Mouse (Mus musculus) small intestine, adult 2 months (tissue): ENCODE results near the gene Gatad1. TPM values are rescaled to one million over a fixed set of nuclear protein-coding genes. Genes with fewer than 3 reads are reported as not detected.
"Not testable (repeated sequence)": the region's sequence is repeated elsewhere in the genome, so short reads cannot be mapped to it uniquely, and the experiment has no call there.

Experiments used
- H3K27ac ChIP-seq: fragments of 200-500 bp; 2 replicates; pipeline ENCODE4 v1.5.1; 2012; ENCODE audit warnings: low read depth, low read length, control low read depth, inconsistent platforms; ENCODE audit not compliant: insufficient read depth
- H3K27me3 ChIP-seq: fragments of 200-500 bp; 2 replicates; pipeline ENCODE4 v1.6.1; 2012; ENCODE audit warnings: mild to moderate bottlenecking, moderate library complexity, low read length, inconsistent platforms; ENCODE audit not compliant: control insufficient read depth, insufficient read depth
- H3K36me3 ChIP-seq: fragments of 200-500 bp; 2 replicates; pipeline ENCODE4 v1.6.1; 2012; ENCODE audit warnings: mild to moderate bottlenecking, low read length, control low read depth, inconsistent platforms; ENCODE audit not compliant: control insufficient read depth, insufficient read depth
- H3K4me1 ChIP-seq: fragments of 200-500 bp; 2 replicates; pipeline ENCODE4 v1.6.1; 2012; ENCODE audit warnings: low read length, inconsistent platforms, mixed read lengths; ENCODE audit not compliant: control insufficient read depth, insufficient read depth, insufficient read length
- H3K4me3 ChIP-seq: fragments of 200-500 bp; 2 replicates; pipeline ENCODE4 v1.5.1; 2012; ENCODE audit warnings: low read depth, mild to moderate bottlenecking, control low read depth, inconsistent platforms, low read length, moderate library complexity
- CTCF ChIP-seq: fragments of 200-500 bp; IDR thresholded peaks from 2 replicates; pipeline ENCODE4 v1.5.1; 2012; ENCODE audit warnings: low read depth, mild to moderate bottlenecking, control low read depth, inconsistent platforms, low read length, moderate library complexity, mixed read lengths; ENCODE audit not compliant: insufficient replicate concordance, insufficient read length; ENCODE audit errors: extremely low read depth
- POLR2A ChIP-seq: fragments of 200-500 bp; IDR thresholded peaks from 2 replicates; pipeline ENCODE4 v1.6.1; 2012; ENCODE audit warnings: low read depth, mild to moderate bottlenecking, control low read depth, inconsistent platforms, low read length, moderate library complexity
- WGBS: fragments of 180-500 bp; shearing (Covaris S2); methylation state at CpG from one replicate; pipeline ENCODE4 v1.1.7; 2018; 5-methylcytosine and 5-hydroxymethylcytosine counted together
- polyA plus RNA-seq: library from polyadenylated mRNA; depleted of rRNA; stranded (reverse); fragments of >200 nt; gene quantifications from 2 replicates; pipeline ENCODE4 v1.2.3, GENCODE M21; 2012

Gatad1 gene
- polyA plus RNA-seq, 1 experiment, result 24.3 TPM

- WGBS, result 79% methylated on average over 6 of the region's 6 CpGs
Measured at GRCm38 (mm10) chr5:3669938-3670554, 13.1 kb upstream of the Gatad1 start.

GRCm38 (mm10) chr5:3666585-3666984 is 9.6 kb upstream of the Gatad1 start:
- H3K36me3 ChIP-seq, result no peaks in the 10 kb centered on the region
- TF ChIP-seq POLR2A (no peak), CTCF (no peak)
- H3K4me3 ChIP-seq, result no peak overlapping the region
- H3K27me3 ChIP-seq, result no peaks in the 10 kb centered on the region
- no peaks in the 10 kb centered on the region for H3K4me1 ChIP-seq
- no peak overlapping the region for H3K27ac ChIP-seq
- 71% methylated on average over 12 of the region's 12 CpGs for WGBS

More at GRCm38 (mm10) chr5:3669938-3670554, 13.1 kb upstream of the Gatad1 start:
- H3K4me1 ChIP-seq, result no peaks in the 10 kb centered on the region
- no peak overlapping the region for H3K4me3 ChIP-seq
- TF ChIP-seq CTCF (no peak), POLR2A (no peak)
- H3K27me3 ChIP-seq, result no peaks in the 10 kb centered on the region
- H3K36me3 ChIP-seq, result no peaks in the 10 kb centered on the region
- no peak overlapping the region for H3K27ac ChIP-seq

- Histone ChIP-seq H3K4me3 (no peak overlapping the region), H3K27ac (no peak overlapping the region), H3K36me3 (no peaks in the 10 kb centered on the region), H3K27me3 (no peaks in the 10 kb centered on the region), H3K4me1 (no peaks in the 10 kb centered on the region)
- 88% methylated on average over 2 of the region's 2 CpGs for WGBS
- TF ChIP-seq CTCF (no peak), POLR2A (no peak)
Measured at GRCm38 (mm10) chr5:3665225-3665624, 8.2 kb upstream of the Gatad1 start.

- H3K36me3 ChIP-seq, result no peaks in the 10 kb centered on the region
- no peaks in the 10 kb centered on the region for H3K4me1 ChIP-seq
- H3K27me3 ChIP-seq, result no peaks in the 10 kb centered on the region
- WGBS, result 85% methylated on average over 4 of the region's 4 CpGs
- no peak overlapping the region for H3K4me3 ChIP-seq
- TF ChIP-seq CTCF (no peak), POLR2A (no peak)
- no peak overlapping the region for H3K27ac ChIP-seq
Measured at GRCm38 (mm10) chr5:3653801-3654200, 3.2 kb downstream of the Gatad1 start.

GRCm38 (mm10) chr5:3652903-3653575 is 3.9 kb downstream of the Gatad1 start:
- H3K27ac ChIP-seq, H3K4me3 ChIP-seq, H3K4me1 ChIP-seq, H3K36me3 ChIP-seq, H3K27me3 ChIP-seq: not testable (repeated sequence)
- 90% methylated on average over 17 of the region's 25 CpGs for WGBS

GRCm38 (mm10) chr5:3651621-3652020 is 5.4 kb downstream of the Gatad1 start:
- TF ChIP-seq POLR2A, result no peak
- no peak for TF ChIP-seq CTCF
- no peaks in the 10 kb centered on the region for H3K4me1 ChIP-seq
- WGBS, result 83% methylated on average over 5 of the region's 5 CpGs
- no peaks in the 10 kb centered on the region for H3K36me3 ChIP-seq
- H3K4me3 ChIP-seq, result no peak overlapping the region
- no peaks in the 10 kb centered on the region for H3K27me3 ChIP-seq
- no peak overlapping the region for H3K27ac ChIP-seq

GRCm38 (mm10) chr5:3650881-3651280 is 6.1 kb downstream of the Gatad1 start, which contains the start of gene Tmbim7:
Gene Tmbim7 (plus strand): TSS chr5:3651181.
- TF ChIP-seq POLR2A (no peak), CTCF (no peak)
- no peak within 1 kb of the TSS for H3K4me3 ChIP-seq
- no peaks in the 10 kb centered on the region for H3K4me1 ChIP-seq
- no peaks in the 10 kb centered on the region for H3K36me3 ChIP-seq
- no peaks in the 10 kb centered on the region for H3K27me3 ChIP-seq
- H3K27ac ChIP-seq, result no peak within 1 kb of the TSS
- 80% methylated on average over 6 of the region's 6 CpGs for WGBS
